Mouse (Mus musculus): ENCODE results near the gene Wdr76. TPM values are rescaled to one million over a fixed set of nuclear protein-coding genes. Genes with fewer than 3 reads are reported as not detected.
A peak's percentile ranks its signal among the peaks of the same experiment; 100 is the strongest.
"Not testable (repeated sequence)": the region's sequence is repeated elsewhere in the genome, so short reads cannot be mapped to it uniquely, and the experiment has no call there.

The Wdr76 gene
- total and polyA plus RNA-seq, 2 experiments from 2014 or later = 3.4 to 9.5 TPM

DNA sequence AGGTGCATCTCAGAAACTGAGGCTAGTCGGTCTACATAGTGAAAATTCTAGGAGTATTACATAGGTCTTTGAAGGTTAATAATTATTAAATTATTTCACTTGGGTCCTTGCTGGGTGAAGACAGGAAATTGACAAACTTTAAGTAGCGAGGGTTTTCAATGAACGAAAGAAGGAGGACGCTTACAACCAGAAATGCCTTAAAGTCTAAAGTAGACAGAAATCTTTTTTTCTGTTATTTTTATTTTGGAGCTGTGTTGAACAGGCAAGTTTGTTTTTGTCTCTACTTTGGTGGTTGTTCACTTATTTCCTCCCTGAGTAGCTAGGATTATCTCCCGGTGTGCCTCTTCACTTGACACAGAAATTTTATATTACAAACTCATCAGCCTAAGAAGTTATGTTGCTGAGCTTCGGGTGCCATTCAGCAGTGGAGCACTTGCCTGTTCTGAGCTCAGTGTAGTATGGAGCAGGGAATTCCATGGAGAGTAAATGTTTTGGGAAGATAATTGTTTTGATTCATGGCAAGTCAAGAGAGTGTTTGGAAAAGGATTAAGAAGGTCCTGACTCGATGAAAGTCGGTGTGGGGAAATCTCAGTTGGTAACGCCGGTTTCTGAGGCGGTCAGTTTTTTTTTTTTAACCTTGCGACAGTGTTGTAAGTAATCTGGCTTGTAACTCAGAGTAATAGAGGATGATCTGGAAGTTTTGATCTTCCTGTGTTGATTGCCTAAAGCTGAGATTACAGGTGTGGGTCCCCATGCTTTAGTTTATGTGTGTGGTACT lies 839 bp downstream of the Wdr76 start:
- DNase-seq (ENCODE audit: low spot score) (no peak), ATAC-seq (ENCODE audit: insufficient read depth, low read depth) (no peak)
- Histone ChIP-seq H3K27ac (ENCODE audit: low read depth) (no peak overlapping the region), H3K9me3 (replicated peaks; ENCODE audit: control insufficient read depth, low read length) (no peaks in the 10 kb centered on the region), H3K27me3 (ENCODE audit: control insufficient read depth, insufficient read depth, low read length) (no peaks in the 10 kb centered on the region), H3K9ac (replicated peaks; ENCODE audit: low read depth, low read length) (peak overlapping the region; percentile 73), H3K4me2 (ENCODE audit: low read depth, low read length) (peak overlapping the region; percentile 76), H3K4me3 (ENCODE audit: low read depth, low read length) (peak overlapping the region; percentile 63), H3K4me1 (ENCODE audit: control insufficient read depth, insufficient read depth) (peaks cover 11% of the 10 kb centered on the region), H3K36me3 (replicated peaks; ENCODE audit: control insufficient read depth, insufficient read depth, low read length) (peaks cover 14% of the 10 kb centered on the region; the same call in 1 of the 2 replicates)
- 11% methylated on average over 12 of the region's 12 CpGs for WGBS
- TF ChIP-seq CTCF (IDR thresholded peaks at IDR 0.05; ENCODE audit: low read depth) = no peak
- no peak for TF ChIP-seq EP300 (IDR thresholded peaks at IDR 0.05; ENCODE audit: low read depth)

DNA sequence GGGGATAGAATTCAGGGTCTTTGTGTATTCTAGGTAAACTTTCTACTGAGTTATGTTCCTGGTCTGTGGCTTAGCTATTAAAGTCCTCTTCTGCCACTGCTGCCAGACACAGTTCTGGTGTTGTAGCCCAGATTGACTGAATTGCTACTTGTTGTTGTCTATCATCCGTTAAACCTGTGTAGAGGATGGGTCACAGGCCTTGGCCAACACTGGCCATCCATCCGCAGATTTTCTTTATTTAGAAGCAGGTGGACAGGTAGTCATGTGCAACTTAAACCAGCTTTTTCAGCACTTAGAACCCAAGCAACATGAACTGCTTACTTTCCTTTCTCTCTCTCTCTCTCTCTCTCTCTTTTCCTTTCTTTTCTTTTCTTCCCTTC lies 1.4 kb downstream of the Wdr76 start:
- no peaks in the 10 kb centered on the region for H3K9me3 ChIP-seq (replicated peaks; ENCODE audit: control insufficient read depth, low read length)
- 78% methylated on average over 2 of the region's 2 CpGs for WGBS
- H3K36me3 ChIP-seq (replicated peaks; ENCODE audit: control insufficient read depth, insufficient read depth, low read length) = peaks cover 14% of the 10 kb centered on the region; the same call in 1 of the 2 replicates
- H3K9ac ChIP-seq (replicated peaks; ENCODE audit: low read depth, low read length) = 0 out of 2 replicates have a peak overlapping the region, but pooled peaks have one; percentile 73
- no peak for TF ChIP-seq CTCF (IDR thresholded peaks at IDR 0.05; ENCODE audit: low read depth)
- TF ChIP-seq EP300 (IDR thresholded peaks at IDR 0.05; ENCODE audit: low read depth) = no peak
- H3K4me3 ChIP-seq (ENCODE audit: low read depth, low read length) = peak overlapping the region; percentile 63
- no peaks in the 10 kb centered on the region for H3K27me3 ChIP-seq (ENCODE audit: control insufficient read depth, insufficient read depth, low read length)
- H3K27ac ChIP-seq (ENCODE audit: low read depth) = no peak overlapping the region
- H3K4me2 ChIP-seq (ENCODE audit: low read depth, low read length) = peak overlapping the region; percentile 76
- peaks cover 11% of the 10 kb centered on the region for H3K4me1 ChIP-seq (ENCODE audit: control insufficient read depth, insufficient read depth)
- DNase-seq (ENCODE audit: low spot score) = no peak
- no peak for ATAC-seq (ENCODE audit: insufficient read depth, low read depth)

DNA sequence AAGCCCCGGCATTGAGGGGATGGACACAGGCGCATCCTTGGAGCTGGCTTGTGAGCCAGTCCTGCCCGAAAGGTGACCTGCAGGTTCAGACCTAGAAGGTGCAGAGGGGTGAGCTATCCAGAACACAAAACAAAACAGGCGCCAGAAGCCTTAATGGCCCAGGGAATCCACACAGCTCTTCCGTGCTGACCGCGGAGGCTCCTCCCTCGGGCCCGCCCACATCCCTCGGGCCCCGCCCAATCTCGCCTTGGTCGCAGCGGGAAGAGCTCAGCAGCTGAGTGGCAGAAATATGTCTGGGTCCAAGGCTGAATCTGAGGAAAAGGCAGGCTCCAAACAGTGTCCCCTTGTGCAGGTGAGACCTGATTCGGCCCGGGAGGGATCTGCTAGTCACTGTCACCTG lies 3.1 kb downstream of the Wdr76 start:
- WGBS = 27% methylated on average over 16 of the region's 16 CpGs
- Histone ChIP-seq H3K36me3 (replicated peaks; ENCODE audit: control insufficient read depth, insufficient read depth, low read length) (peaks cover 23% of the 10 kb centered on the region; the same call in 1 of the 2 replicates), H3K4me1 (ENCODE audit: control insufficient read depth, insufficient read depth) (peaks cover 11% of the 10 kb centered on the region), H3K9me3 (replicated peaks; ENCODE audit: control insufficient read depth, low read length) (no peaks in the 10 kb centered on the region), H3K27ac (ENCODE audit: low read depth) (no peak overlapping the region), H3K4me2 (ENCODE audit: low read depth, low read length) (peak overlapping the region; percentile 58), H3K27me3 (ENCODE audit: control insufficient read depth, insufficient read depth, low read length) (no peaks in the 10 kb centered on the region), H3K4me3 (ENCODE audit: low read depth, low read length) (peak overlapping the region; percentile 42), H3K9ac (replicated peaks; ENCODE audit: low read depth, low read length) (0 out of 2 replicates have a peak overlapping the region, but pooled peaks have one; percentile 14)
- DNase-seq (ENCODE audit: low spot score) (peak; percentile 19), ATAC-seq (ENCODE audit: insufficient read depth, low read depth) (no peak; the same call in 1 of the 2 replicates)
- TF ChIP-seq EP300 (IDR thresholded peaks at IDR 0.05; ENCODE audit: low read depth) (no peak), CTCF (IDR thresholded peaks at IDR 0.05; ENCODE audit: low read depth) (no peak)

GRCm38 (mm10) chr2:121511401-121511800 lies 4.9 kb downstream of the Wdr76 start:
- no peak overlapping the region for H3K4me2 ChIP-seq (ENCODE audit: low read depth, low read length)
- no peak overlapping the region for H3K9ac ChIP-seq (replicated peaks; ENCODE audit: low read depth, low read length)
- H3K27me3 ChIP-seq (ENCODE audit: control insufficient read depth, insufficient read depth, low read length) = no peaks in the 10 kb centered on the region
- peaks cover 11% of the 10 kb centered on the region for H3K4me1 ChIP-seq (ENCODE audit: control insufficient read depth, insufficient read depth)
- peaks cover 25% of the 10 kb centered on the region; the same call in 1 of the 2 replicates for H3K36me3 ChIP-seq (replicated peaks; ENCODE audit: control insufficient read depth, insufficient read depth, low read length)
- 87% methylated on average over 8 of the region's 8 CpGs for WGBS
- no peak overlapping the region for H3K4me3 ChIP-seq (ENCODE audit: low read depth, low read length)
- no peak for TF ChIP-seq CTCF (IDR thresholded peaks at IDR 0.05; ENCODE audit: low read depth)
- no peak for TF ChIP-seq EP300 (IDR thresholded peaks at IDR 0.05; ENCODE audit: low read depth)
- H3K9me3 ChIP-seq (replicated peaks; ENCODE audit: control insufficient read depth, low read length) = no peaks in the 10 kb centered on the region
- ATAC-seq (ENCODE audit: insufficient read depth, low read depth) (no peak), DNase-seq (ENCODE audit: low spot score) (no peak)
- H3K27ac ChIP-seq (ENCODE audit: low read depth) = no peak overlapping the region

- H3K36me3 ChIP-seq (replicated peaks; ENCODE audit: control insufficient read depth, insufficient read depth, low read length) = peaks cover 32% of the 10 kb centered on the region
- not testable (repeated sequence) for H3K27ac ChIP-seq (ENCODE audit: low read depth); H3K4me1 ChIP-seq (ENCODE audit: control insufficient read depth, insufficient read depth); H3K27me3 ChIP-seq (ENCODE audit: control insufficient read depth, insufficient read depth, low read length); H3K4me2 ChIP-seq (ENCODE audit: low read depth, low read length); H3K4me3 ChIP-seq (ENCODE audit: low read depth, low read length); H3K9me3 ChIP-seq (replicated peaks; ENCODE audit: control insufficient read depth, low read length); ATAC-seq (ENCODE audit: insufficient read depth, low read depth); DNase-seq (ENCODE audit: low spot score); H3K9ac ChIP-seq (replicated peaks; ENCODE audit: low read depth, low read length)
- WGBS = 90% methylated on average over 4 of the region's 5 CpGs
Measured at GRCm38 (mm10) chr2:121512991-121513765, 6.7 kb downstream of the Wdr76 start.

Data from heart, postnatal 0 days (tissue).